Mouse (Mus musculus): ENCODE measurements around the gene Wwp2.

Gene Wwp2

DNA sequence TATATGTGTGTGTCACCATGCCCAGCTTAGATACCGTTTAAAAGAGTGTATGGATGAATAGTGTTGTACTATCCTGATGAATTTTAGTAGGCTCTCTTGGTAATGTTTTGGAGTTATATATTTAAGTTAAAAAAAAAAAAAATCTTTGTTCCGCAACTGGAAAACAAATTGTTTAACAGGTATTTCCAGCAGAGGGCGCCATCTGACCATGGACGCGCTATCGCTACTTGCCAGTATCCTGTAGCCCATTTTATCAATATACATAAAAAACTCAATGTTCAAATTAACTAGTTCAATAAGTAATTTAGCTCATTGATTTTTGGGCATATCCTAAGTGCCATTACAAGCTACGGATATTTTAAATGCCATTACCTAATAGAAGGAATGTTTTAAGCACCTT lies 166.9 kb downstream of the Wwp2 start:
- in situ Hi-C loops (cut with MboI, MseI), result loop anchor here (10.0 to 25.0 kb wide), 3 partner anchors 92 to 1134 kb away; no protein-coding TSS in a partner anchor
